Mouse (Mus musculus) ovary, postnatal 36 days (tissue): ENCODE measurements around the gene Sbk1.

Source experiments
- DNase-seq: peaks from one replicate; pipeline ENCODE4 v3.0.0; 2022; ENCODE audit warnings: low spot score, mixed read lengths

Sbk1 gene

GRCm38 (mm10) chr7:126338906-126339305 is 66.5 kb downstream of the Sbk1 start:
- DNase-seq, result no peak

GRCm38 (mm10) chr7:126339521-126339971 is 67.1 kb downstream of the Sbk1 start:
- DNase-seq, result no peak

- no peak for DNase-seq
Measured at GRCm38 (mm10) chr7:126340206-126340618, 67.8 kb downstream of the Sbk1 start.

GRCm38 (mm10) chr7:126340896-126341295 is 68.5 kb downstream of the Sbk1 start:
- DNase-seq, result no peak
